Mouse (Mus musculus) activated CD4-positive, CD25-positive, alpha-beta regulatory T cell, adult 4 months (primary cell): ENCODE results near the gene Yjefn3. TPM values are rescaled to one million over a fixed set of nuclear protein-coding genes. Genes with fewer than 3 reads are reported as not detected.

Experiments used
- polyA plus RNA-seq, 2 experiments: library from polyadenylated mRNA; unstranded; fragments of 100-300 nt; shearing (Covaris generic); gene quantifications; one replicate each; pipeline ENCODE4 v1.2.1; 2017

Gene Yjefn3
- polyA plus RNA-seq, 2 experiments from 2014 or later = 0.82 TPM; not detected in 1

Other genes starting within 250 kb of the Yjefn3 start
- gene Zfp964, start 248.2 kb downstream of the Yjefn3 start, polyA plus RNA-seq = under 1 TPM; 0.08 to 0.17 TPM
- 10 to 100 TPM; 33.1 to 40.6 TPM for gene Zfp869, start 192.0 kb downstream of the Yjefn3 start, polyA plus RNA-seq
- gene Zfp963, start 152.7 kb downstream of the Yjefn3 start, polyA plus RNA-seq = 1 to 10 TPM; 5.3 to 8.8 TPM
- gene Gm20422, start 127.8 kb downstream of the Yjefn3 start, polyA plus RNA-seq = 1 to 10 TPM in 1 of 2 experiments, not detected in 1; 2.0 TPM
- 10 to 100 TPM; 17.4 to 20.7 TPM for gene Atp13a1, start 111.5 kb downstream of the Yjefn3 start, polyA plus RNA-seq
- 10 to 100 TPM; 15.8 to 20.6 TPM for gene Zfp866, start 111.5 kb downstream of the Yjefn3 start, polyA plus RNA-seq
- 10 to 100 TPM; 66.3 to 86.0 TPM for gene Gmip, start 94.0 kb downstream of the Yjefn3 start, polyA plus RNA-seq
- gene Lpar2, start 80.3 kb downstream of the Yjefn3 start, polyA plus RNA-seq = under 1 TPM; 0.38 to 0.52 TPM
- 10 to 100 TPM; 13.1 to 15.4 TPM for gene Pbx4, start 70.2 kb downstream of the Yjefn3 start, polyA plus RNA-seq
- not detected for gene Cilp2, start 15.0 kb downstream of the Yjefn3 start, polyA plus RNA-seq
- gene Tssk6, start 528 bp downstream of the Yjefn3 start, polyA plus RNA-seq = not detected
- gene Ndufa13, start 154 bp downstream of the Yjefn3 start, polyA plus RNA-seq = 100 to 1,000 TPM; 231 to 276 TPM
- 10 to 100 TPM; 22.9 to 25.8 TPM for gene Gatad2a, start 93.7 kb upstream of the Yjefn3 start, polyA plus RNA-seq
- gene Mau2, start 140.0 kb upstream of the Yjefn3 start, polyA plus RNA-seq = 10 to 100 TPM; 36.4 to 50.1 TPM
- gene Sugp1, start 140.1 kb upstream of the Yjefn3 start, polyA plus RNA-seq = 10 to 100 TPM; 45.0 to 46.4 TPM
- under 1 TPM; 0.34 to 0.69 TPM for gene Tm6sf2, start 170.2 kb upstream of the Yjefn3 start, polyA plus RNA-seq
- not detected for gene Hapln4, start 180.7 kb upstream of the Yjefn3 start, polyA plus RNA-seq
- gene Ncan, start 218.2 kb upstream of the Yjefn3 start, polyA plus RNA-seq = not detected
- gene Nr2c2ap, start 228.6 kb upstream of the Yjefn3 start, polyA plus RNA-seq = 10 to 100 TPM; 34.3 to 56.0 TPM
- gene Rfxank, start 236.4 kb upstream of the Yjefn3 start, polyA plus RNA-seq = 10 to 100 TPM; 36.2 to 58.5 TPM
- gene Borcs8, start 236.8 kb upstream of the Yjefn3 start, polyA plus RNA-seq = 100 to 1,000 TPM in 1 of 2 experiments, 10 to 100 TPM in 1; 98.5 to 112 TPM
- not detected for gene Mef2b, start 237.0 kb upstream of the Yjefn3 start, polyA plus RNA-seq